Mouse (Mus musculus): ENCODE measurements around the gene Gmppb. TPM values are rescaled to one million over a fixed set of nuclear protein-coding genes. Genes with fewer than 3 reads are reported as not detected.
A peak's percentile ranks its signal among the peaks of the same experiment; 100 is the strongest.

The Gmppb gene
- polyA plus RNA-seq, 1 experiment from 2014 or later, result 38.4 TPM

DNA sequence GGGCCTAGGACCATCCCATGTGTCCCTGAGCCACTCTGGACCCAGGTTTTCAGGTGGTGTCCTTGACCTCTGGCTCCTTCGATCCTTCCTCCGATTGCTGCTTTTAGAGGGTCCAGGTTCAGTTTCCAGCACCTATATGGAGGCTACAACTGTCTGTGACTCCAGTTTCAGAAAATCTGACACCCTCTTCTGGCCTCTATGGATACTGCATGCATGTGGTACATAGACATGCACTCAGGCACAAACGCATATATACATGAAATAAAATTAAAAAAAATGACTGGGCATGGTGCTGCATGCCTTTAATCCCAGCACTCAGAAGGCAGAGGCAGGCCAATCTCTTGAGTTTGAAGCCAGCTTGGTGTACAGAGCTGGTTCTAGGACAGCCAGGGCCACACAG is 21.2 kb upstream of the Gmppb start:
- Histone ChIP-seq H3K9me3 (replicated peaks) (no peaks in the 10 kb centered on the region), H3K36me3 (peaks cover 56% of the 10 kb centered on the region), H3K27me3 (no peaks in the 10 kb centered on the region), H3K4me2 (replicated peaks) (no peak overlapping the region), H3K9ac (no peak overlapping the region), H3K4me1 (no peaks in the 10 kb centered on the region), H3K27ac (replicated peaks) (no peak overlapping the region), H3K4me3 (replicated peaks) (no peak overlapping the region)
- ATAC-seq (ENCODE audit: insufficient number of reproducible peaks, low FRiP score, low TSS enrichment, low read depth), result no peak
- WGBS, result 96% methylated on average over 3 of the region's 3 CpGs

DNA sequence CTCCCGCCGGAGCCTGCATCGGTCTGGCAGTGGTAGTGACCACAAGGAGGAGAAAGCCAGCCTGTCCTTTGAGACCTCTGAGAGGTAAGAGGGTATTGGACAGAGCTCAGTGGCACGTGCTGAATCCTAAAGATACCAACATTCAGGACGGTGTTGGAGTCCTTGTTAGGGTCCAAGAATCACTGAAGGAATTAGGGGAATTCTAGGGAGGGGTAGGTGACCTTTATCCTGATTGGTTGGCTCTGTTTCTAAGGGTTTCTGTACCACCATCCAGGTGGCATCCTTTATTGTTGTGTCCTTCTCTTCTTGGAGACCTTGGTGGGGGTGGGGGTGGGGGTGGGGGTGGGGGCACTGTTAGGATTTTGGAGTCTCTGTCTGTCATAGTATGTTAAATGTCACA is 16.9 kb upstream of the Gmppb start:
- no peak overlapping the region for H3K4me2 ChIP-seq (replicated peaks)
- H3K4me3 ChIP-seq (replicated peaks), result no peak overlapping the region
- peaks cover 49% of the 10 kb centered on the region for H3K36me3 ChIP-seq
- no peak overlapping the region for H3K9ac ChIP-seq
- 89% methylated on average over 5 of the region's 5 CpGs for WGBS
- H3K9me3 ChIP-seq (replicated peaks), result no peaks in the 10 kb centered on the region
- H3K4me1 ChIP-seq, result no peaks in the 10 kb centered on the region
- no peak for ATAC-seq (ENCODE audit: insufficient number of reproducible peaks, low FRiP score, low TSS enrichment, low read depth)
- H3K27ac ChIP-seq (replicated peaks), result no peak overlapping the region
- no peaks in the 10 kb centered on the region for H3K27me3 ChIP-seq

DNA sequence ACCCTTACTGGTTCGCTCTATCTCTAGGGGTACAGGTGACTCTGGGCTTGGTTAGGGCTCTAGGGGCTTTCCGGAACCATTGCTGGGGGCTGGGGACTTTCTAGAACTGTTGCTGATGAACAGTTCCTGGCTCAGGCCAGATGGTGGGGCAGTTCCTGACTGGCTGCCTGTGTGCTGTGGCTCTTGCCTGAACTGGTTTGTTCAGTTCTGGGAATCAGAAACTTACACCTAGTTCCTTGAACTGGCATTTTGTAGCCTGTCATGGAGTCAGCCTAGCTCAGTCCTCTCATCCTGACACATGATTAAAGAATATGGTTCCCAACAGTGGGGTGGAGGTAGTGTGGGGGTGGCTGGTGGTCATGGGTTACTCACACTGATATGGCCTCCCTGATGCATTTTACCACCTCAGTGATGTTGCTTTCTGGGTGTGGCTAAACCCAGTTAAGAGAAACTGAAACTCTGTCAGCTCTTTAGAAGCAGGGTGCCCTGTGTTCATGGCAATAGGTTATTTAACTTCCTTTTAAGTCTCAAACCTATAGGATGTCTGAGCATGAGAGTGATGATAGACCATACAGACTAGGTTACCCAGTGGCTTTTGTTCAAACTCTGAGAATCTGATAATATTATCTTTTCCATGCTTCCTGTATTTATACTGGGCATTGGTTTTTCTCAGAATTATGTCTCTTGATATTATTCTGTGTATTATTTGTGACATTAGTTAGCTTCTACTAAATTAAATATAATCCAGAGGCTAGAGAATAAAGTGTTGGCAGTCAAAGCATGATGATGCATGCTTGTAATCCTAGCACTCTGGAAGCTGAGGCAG is 13.5 kb upstream of the Gmppb start:
- H3K27me3 ChIP-seq, result no peaks in the 10 kb centered on the region
- H3K36me3 ChIP-seq, result peaks cover 55% of the 10 kb centered on the region
- H3K4me3 ChIP-seq (replicated peaks), result no peak overlapping the region
- no peaks in the 10 kb centered on the region for H3K9me3 ChIP-seq (replicated peaks)
- 92% methylated on average over 2 of the region's 2 CpGs for WGBS
- no peak overlapping the region for H3K4me2 ChIP-seq (replicated peaks)
- no peak; the same call in 1 of the 2 replicates for ATAC-seq (ENCODE audit: insufficient number of reproducible peaks, low FRiP score, low TSS enrichment, low read depth)
- H3K9ac ChIP-seq, result no peak overlapping the region
- no peak overlapping the region for H3K27ac ChIP-seq (replicated peaks)
- no peaks in the 10 kb centered on the region for H3K4me1 ChIP-seq

DNA sequence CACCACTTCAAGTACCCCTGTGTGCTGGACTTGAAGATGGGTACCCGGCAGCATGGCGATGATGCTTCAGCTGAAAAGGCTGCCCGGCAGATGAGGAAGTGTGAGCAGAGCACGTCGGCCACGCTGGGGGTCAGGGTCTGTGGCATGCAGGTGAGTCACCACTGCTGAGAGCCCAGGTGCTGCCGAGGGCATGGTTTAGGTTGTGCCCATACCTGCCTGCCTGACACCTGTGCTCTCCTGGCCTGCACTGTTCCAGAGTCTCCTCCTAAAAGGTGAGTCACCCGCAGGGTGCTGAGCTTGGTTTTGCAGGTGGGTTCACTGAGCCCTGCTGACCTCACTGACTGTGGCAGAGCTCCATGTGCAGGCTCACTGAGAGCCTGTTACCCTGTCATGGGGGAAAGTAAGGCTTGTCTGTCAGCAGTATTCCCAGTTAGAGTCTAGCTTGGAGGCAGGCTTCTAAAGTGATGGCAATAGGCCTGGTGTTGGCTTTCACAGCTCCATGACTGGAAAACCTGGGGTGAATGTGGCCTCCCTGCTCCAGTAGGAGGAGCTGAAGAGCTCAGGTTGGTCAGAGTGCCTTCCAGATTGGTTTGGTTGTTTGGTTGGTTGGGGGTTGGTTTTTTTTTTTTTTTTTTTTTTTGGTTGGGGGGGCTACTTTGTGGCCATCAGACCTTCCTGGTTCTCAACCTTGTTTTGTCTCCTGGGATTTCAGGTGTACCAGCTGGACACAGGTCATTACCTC is 4.1 kb upstream of the Gmppb start:
- no peak for ATAC-seq (ENCODE audit: insufficient number of reproducible peaks, low FRiP score, low TSS enrichment, low read depth)
- Histone ChIP-seq H3K4me1 (peaks cover 17% of the 10 kb centered on the region), H3K27ac (replicated peaks) (no peak overlapping the region), H3K9ac (no peak overlapping the region), H3K36me3 (peaks cover 66% of the 10 kb centered on the region), H3K9me3 (replicated peaks) (no peaks in the 10 kb centered on the region), H3K27me3 (no peaks in the 10 kb centered on the region), H3K4me3 (replicated peaks) (no peak overlapping the region), H3K4me2 (replicated peaks) (no peak overlapping the region)
- 96% methylated on average over 8 of the region's 8 CpGs for WGBS

DNA sequence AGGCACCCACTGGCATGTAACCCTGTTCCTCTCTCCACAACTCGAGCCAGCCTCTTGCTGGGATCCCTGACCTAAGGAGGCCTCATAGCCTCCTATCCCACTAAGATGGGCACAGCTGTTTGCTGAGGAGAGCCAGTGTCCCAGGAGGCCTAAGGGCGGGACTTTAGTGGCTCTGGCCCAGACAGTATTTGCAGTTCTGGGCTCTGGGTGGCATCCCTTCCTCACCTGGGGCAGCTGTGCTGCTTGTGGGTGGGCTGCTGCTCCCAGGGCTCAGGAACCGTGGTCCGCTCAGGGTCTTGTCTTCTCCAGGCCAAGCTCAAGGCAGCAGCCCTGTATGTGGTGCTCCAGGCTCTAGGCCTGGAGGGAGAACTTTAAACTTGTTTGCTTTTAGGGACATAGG is 2.5 kb upstream of the Gmppb start:
- Histone ChIP-seq H3K4me1 (peaks cover 23% of the 10 kb centered on the region), H3K27me3 (no peaks in the 10 kb centered on the region), H3K4me2 (replicated peaks) (no peak overlapping the region), H3K9me3 (replicated peaks) (no peaks in the 10 kb centered on the region), H3K36me3 (peaks cover 64% of the 10 kb centered on the region), H3K4me3 (replicated peaks) (no peak overlapping the region), H3K27ac (replicated peaks) (no peak overlapping the region), H3K9ac (no peak overlapping the region)
- no peak for ATAC-seq (ENCODE audit: insufficient number of reproducible peaks, low FRiP score, low TSS enrichment, low read depth)
- WGBS, result 88% methylated on average over 4 of the region's 4 CpGs

DNA sequence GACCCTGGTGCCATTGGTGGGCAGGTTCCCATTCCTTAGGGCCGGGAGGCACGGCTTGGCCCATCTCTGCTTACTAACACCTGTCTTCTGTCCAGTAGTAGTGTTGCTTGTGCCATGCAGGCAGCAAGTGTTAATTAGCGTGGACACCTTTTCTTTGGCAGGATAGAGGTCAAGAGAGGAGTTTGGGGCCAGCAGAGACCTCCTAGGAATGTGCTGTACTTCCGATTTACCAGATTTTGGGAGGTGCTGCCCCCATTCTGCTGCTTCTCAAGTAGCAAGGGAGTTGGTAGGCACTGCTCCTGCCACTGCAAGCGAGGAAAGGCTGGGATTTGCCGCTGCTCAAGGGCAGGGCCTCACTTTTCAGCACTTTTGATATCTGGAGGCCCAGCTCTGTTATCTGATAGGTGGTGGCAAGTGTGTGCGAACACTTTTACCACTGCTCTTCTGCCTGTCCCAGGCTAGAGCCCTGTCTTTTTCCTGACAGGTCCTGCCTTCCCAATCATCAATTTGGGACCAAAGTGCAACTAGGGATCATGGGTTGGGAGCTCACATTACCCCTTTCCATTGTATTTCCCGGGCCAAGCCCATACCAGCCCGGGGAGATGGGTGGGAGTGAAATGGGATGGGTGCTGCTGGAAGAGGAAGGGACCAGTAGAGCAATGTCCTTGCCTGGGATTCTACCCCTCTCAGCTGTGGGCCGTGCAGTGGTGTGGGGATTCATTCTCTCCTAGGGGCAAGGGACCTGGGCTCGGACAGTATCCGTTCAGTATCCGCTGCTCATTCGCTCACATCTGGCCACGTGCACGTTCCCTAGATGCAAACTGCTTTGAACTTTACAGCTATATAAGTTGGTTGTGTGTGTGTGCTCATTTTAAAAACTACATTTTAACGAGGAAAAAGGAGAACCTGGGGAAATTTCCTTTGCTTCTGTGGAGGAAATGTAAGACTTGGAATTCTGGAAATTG is 1.2 kb upstream of the Gmppb start:
- Histone ChIP-seq H3K4me2 (replicated peaks) (peak overlapping the region; percentile 83), H3K27me3 (no peaks in the 10 kb centered on the region), H3K36me3 (peaks cover 56% of the 10 kb centered on the region), H3K4me1 (peaks cover 29% of the 10 kb centered on the region), H3K27ac (replicated peaks) (peak overlapping the region; percentile 80), H3K9me3 (replicated peaks) (no peaks in the 10 kb centered on the region), H3K9ac (peak overlapping the region; percentile 26; the same call in 1 of the 2 replicates), H3K4me3 (replicated peaks) (peak overlapping the region; percentile 84)
- 45% methylated on average over 17 of the region's 17 CpGs for WGBS
- no peak for ATAC-seq (ENCODE audit: insufficient number of reproducible peaks, low FRiP score, low TSS enrichment, low read depth)

DNA sequence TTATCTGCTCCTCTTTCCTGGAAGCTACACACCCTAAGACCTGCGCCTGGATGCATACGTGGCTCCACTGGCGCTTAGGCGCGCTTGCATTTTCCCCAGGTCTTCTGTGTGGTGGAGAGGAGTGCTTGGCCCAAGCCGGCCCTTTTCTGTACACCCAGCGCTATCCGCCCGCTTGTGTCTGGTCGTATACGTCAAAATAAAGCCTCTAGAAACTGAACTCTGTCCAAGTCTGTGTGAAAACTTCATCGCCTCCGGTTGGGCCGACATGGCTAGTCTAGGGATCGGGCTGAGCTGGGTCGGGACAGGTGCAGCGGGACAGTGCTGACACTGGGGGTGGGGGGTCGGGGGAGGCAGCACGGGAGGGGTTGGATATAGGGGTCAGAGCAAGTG is 481 bp upstream of the Gmppb start:
- under 1% methylated on average over 19 of the region's 19 CpGs for WGBS
- Histone ChIP-seq H3K4me2 (replicated peaks) (peak overlapping the region; percentile 83), H3K9ac (peak overlapping the region; percentile 26), H3K27ac (replicated peaks) (peak overlapping the region; percentile 80), H3K9me3 (replicated peaks) (no peaks in the 10 kb centered on the region), H3K27me3 (no peaks in the 10 kb centered on the region), H3K4me3 (replicated peaks) (peak overlapping the region; percentile 84), H3K4me1 (peaks cover 36% of the 10 kb centered on the region), H3K36me3 (peaks cover 50% of the 10 kb centered on the region)
- ATAC-seq (ENCODE audit: insufficient number of reproducible peaks, low FRiP score, low TSS enrichment, low read depth), result no peak; the same call in 1 of the 2 replicates

DNA sequence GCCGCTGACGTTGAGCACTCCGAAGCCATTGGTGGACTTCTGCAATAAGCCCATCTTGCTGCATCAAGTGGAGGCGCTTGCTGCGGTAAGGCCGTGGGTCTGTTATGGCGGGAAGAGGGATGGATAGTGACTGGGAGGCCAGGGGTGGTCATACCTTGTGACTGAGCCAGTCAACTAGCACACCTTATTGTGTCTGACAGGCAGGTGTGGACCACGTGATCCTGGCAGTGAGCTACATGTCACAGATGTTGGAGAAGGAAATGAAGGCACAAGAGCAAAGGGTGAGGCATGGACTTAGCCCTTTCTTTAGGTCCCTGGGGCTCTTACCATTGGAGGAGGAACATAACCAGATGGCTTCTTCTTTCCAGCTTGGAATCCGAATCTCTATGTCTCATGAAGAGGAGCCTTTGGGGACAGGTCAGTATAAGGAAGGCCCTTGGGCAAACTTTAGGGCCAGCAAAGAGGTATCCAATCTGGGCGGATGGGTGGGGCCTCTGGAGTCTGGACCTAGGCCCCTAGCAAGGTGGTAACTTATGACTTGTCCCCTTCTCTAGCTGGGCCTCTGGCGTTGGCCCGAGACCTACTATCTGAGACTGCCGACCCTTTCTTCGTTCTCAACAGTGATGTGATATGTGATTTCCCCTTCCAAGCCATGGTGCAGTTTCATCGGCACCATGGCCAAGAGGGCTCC is 664 bp downstream of the Gmppb start:
- Histone ChIP-seq H3K4me1 (peaks cover 36% of the 10 kb centered on the region), H3K27ac (replicated peaks) (peak overlapping the region; percentile 80), H3K9ac (peak overlapping the region; percentile 78), H3K4me2 (replicated peaks) (peak overlapping the region; percentile 83), H3K4me3 (replicated peaks) (peak overlapping the region; percentile 84), H3K9me3 (replicated peaks) (no peaks in the 10 kb centered on the region), H3K36me3 (peaks cover 56% of the 10 kb centered on the region), H3K27me3 (no peaks in the 10 kb centered on the region)
- 39% methylated on average over 15 of the region's 15 CpGs for WGBS
- no peak for ATAC-seq (ENCODE audit: insufficient number of reproducible peaks, low FRiP score, low TSS enrichment, low read depth)

DNA sequence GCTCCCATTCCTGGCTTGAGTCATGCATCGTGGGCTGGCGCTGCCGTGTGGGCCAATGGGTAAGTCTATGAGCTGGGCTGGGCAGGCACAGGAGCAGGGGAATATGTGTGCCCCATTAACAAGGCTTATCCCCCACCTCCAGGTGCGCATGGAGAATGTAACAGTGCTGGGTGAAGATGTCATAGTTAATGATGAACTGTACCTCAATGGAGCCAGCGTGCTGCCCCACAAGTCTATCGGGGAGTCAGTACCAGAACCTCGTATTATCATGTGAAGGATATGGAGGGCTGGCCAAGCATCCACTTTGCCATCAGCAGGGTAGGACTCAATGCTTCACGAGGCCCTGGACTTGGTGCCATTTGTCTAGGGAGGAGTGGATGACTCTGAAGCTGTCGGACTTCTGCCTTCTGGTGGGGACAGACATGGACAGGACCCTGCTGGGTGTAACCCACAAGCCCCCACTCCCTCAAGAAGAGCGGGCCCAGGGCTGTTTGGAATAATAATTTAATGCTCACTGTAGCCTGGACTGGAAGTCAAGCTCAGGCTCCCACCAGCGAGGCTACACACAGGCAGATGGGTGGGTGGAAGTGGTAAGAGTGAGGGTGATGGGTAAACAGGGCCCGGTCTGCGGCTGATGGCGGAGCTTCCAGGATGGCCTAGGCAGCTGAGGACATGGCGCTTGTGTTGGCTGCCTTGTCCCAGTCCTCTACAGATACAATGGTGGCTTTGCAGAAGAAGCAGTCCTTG is 2.3 kb downstream of the Gmppb start:
- no peak overlapping the region for H3K9ac ChIP-seq
- H3K4me3 ChIP-seq (replicated peaks), result no peak overlapping the region
- H3K27ac ChIP-seq (replicated peaks), result no peak overlapping the region
- H3K4me2 ChIP-seq (replicated peaks), result no peak overlapping the region
- no peaks in the 10 kb centered on the region for H3K9me3 ChIP-seq (replicated peaks)
- peaks cover 55% of the 10 kb centered on the region for H3K36me3 ChIP-seq
- no peak for ATAC-seq (ENCODE audit: insufficient number of reproducible peaks, low FRiP score, low TSS enrichment, low read depth)
- 92% methylated on average over 15 of the region's 15 CpGs for WGBS
- peaks cover 36% of the 10 kb centered on the region for H3K4me1 ChIP-seq
- H3K27me3 ChIP-seq, result no peaks in the 10 kb centered on the region

DNA sequence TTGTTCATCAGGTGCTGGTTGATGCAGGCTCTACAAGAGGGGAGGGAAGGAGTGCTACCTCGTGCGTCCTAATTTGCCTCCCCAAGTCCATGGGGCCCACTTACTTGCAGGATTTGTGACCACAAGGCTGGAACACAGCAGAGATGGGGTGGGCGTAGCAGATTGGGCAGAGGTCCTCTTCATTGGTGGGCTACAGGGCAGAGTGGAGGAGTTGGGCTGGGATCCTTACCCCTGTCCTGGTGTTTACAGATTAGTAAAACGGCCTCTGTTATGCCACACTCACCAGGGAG is 2.8 kb downstream of the Gmppb start:
- Histone ChIP-seq H3K9me3 (replicated peaks) (no peaks in the 10 kb centered on the region), H3K27me3 (no peaks in the 10 kb centered on the region), H3K9ac (no peak overlapping the region), H3K4me2 (replicated peaks) (no peak overlapping the region), H3K36me3 (peaks cover 53% of the 10 kb centered on the region), H3K27ac (replicated peaks) (no peak overlapping the region), H3K4me1 (peaks cover 36% of the 10 kb centered on the region), H3K4me3 (replicated peaks) (no peak overlapping the region)
- no peak for ATAC-seq (ENCODE audit: insufficient number of reproducible peaks, low FRiP score, low TSS enrichment, low read depth)
- 74% methylated on average over 4 of the region's 4 CpGs for WGBS
